Mouse (Mus musculus): ENCODE results near the gene Bloc1s3. TPM values are rescaled to one million over a fixed set of nuclear protein-coding genes. Genes with fewer than 3 reads are reported as not detected.

The Bloc1s3 gene
- polyA plus RNA-seq, 2 experiments: 1.2 to 6.2 TPM

GRCm38 (mm10) chr7:19541681-19542154, 33.6 kb upstream of the Bloc1s3 start:
- Histone ChIP-seq H3K9ac (ENCODE audit: low read depth, low read length, severe bottlenecking) (no peak overlapping the region), H3K27me3 (ENCODE audit: control insufficient read depth, insufficient read depth, low read length) (no peaks in the 10 kb centered on the region), H3K36me3 (ENCODE audit: control insufficient read depth, insufficient read depth, low read length) (0 out of 2 replicates have a peak, but pooled peaks cover 6% of the 10 kb centered on the region), H3K4me3 (replicated peaks; ENCODE audit: low read length) (no peak overlapping the region), H3K27ac (replicated peaks; ENCODE audit: low read depth, low read length) (no peak overlapping the region), H3K9me3 (ENCODE audit: control insufficient read depth, low read length) (no peaks in the 10 kb centered on the region), H3K4me1 (ENCODE audit: control insufficient read depth, insufficient read depth, low read length) (no peaks in the 10 kb centered on the region), H3K4me2 (replicated peaks; ENCODE audit: low read depth, low read length, severe bottlenecking) (no peak overlapping the region)
- DNase-seq (ENCODE audit: low spot score): no peak
- TF ChIP-seq POLR2A (IDR thresholded peaks at IDR 0.05; ENCODE audit: borderline replicate concordance, extremely low read depth, insufficient read depth, insufficient read length): no peak
- 80% methylated on average over 7 of the region's 7 CpGs for WGBS
- no peak for ATAC-seq (ENCODE audit: low FRiP score, low read depth)

- Histone ChIP-seq H3K27me3 (ENCODE audit: control insufficient read depth, insufficient read depth, low read length) (no peaks in the 10 kb centered on the region), H3K4me1 (ENCODE audit: control insufficient read depth, insufficient read depth, low read length) (no peaks in the 10 kb centered on the region), H3K9ac (ENCODE audit: low read depth, low read length, severe bottlenecking) (no peak overlapping the region), H3K4me2 (replicated peaks; ENCODE audit: low read depth, low read length, severe bottlenecking) (no peak overlapping the region), H3K27ac (replicated peaks; ENCODE audit: low read depth, low read length) (no peak overlapping the region), H3K4me3 (replicated peaks; ENCODE audit: low read length) (no peak overlapping the region), H3K9me3 (ENCODE audit: control insufficient read depth, low read length) (no peaks in the 10 kb centered on the region), H3K36me3 (ENCODE audit: control insufficient read depth, insufficient read depth, low read length) (0 out of 2 replicates have a peak, but pooled peaks cover 6% of the 10 kb centered on the region)
- no peak for TF ChIP-seq POLR2A (IDR thresholded peaks at IDR 0.05; ENCODE audit: borderline replicate concordance, extremely low read depth, insufficient read depth, insufficient read length)
- DNase-seq (ENCODE audit: low spot score) (no peak), ATAC-seq (ENCODE audit: low FRiP score, low read depth) (no peak)
- WGBS: 86% methylated on average over 2 of the region's 2 CpGs
These were observed 32.8 kb upstream of the Bloc1s3 start for GRCm38 (mm10) chr7:19540771-19541566.

- Histone ChIP-seq H3K4me2 (replicated peaks; ENCODE audit: low read depth, low read length, severe bottlenecking) (no peak overlapping the region), H3K4me1 (ENCODE audit: control insufficient read depth, insufficient read depth, low read length) (no peaks in the 10 kb centered on the region), H3K4me3 (replicated peaks; ENCODE audit: low read length) (no peak overlapping the region), H3K36me3 (ENCODE audit: control insufficient read depth, insufficient read depth, low read length) (peaks cover 59% of the 10 kb centered on the region), H3K27ac (replicated peaks; ENCODE audit: low read depth, low read length) (no peak overlapping the region), H3K9ac (ENCODE audit: low read depth, low read length, severe bottlenecking) (no peak overlapping the region), H3K27me3 (ENCODE audit: control insufficient read depth, insufficient read depth, low read length) (no peaks in the 10 kb centered on the region), H3K9me3 (ENCODE audit: control insufficient read depth, low read length) (no peaks in the 10 kb centered on the region)
- DNase-seq (ENCODE audit: low spot score) (no peak), ATAC-seq (ENCODE audit: low FRiP score, low read depth) (no peak)
- TF ChIP-seq POLR2A (IDR thresholded peaks at IDR 0.05; ENCODE audit: borderline replicate concordance, extremely low read depth, insufficient read depth, insufficient read length): no peak
- WGBS: 93% methylated on average over 10 of the region's 10 CpGs
These were observed 26.5 kb upstream of the Bloc1s3 start for GRCm38 (mm10) chr7:19534676-19535075.

- WGBS: 90% methylated on average over 14 of the region's 14 CpGs
- Histone ChIP-seq H3K4me1 (ENCODE audit: control insufficient read depth, insufficient read depth, low read length) (no peaks in the 10 kb centered on the region), H3K9me3 (ENCODE audit: control insufficient read depth, low read length) (no peaks in the 10 kb centered on the region), H3K9ac (ENCODE audit: low read depth, low read length, severe bottlenecking) (0 out of 2 replicates have a peak overlapping the region, but pooled peaks have one; percentile 2), H3K27ac (replicated peaks; ENCODE audit: low read depth, low read length) (no peak overlapping the region), H3K4me2 (replicated peaks; ENCODE audit: low read depth, low read length, severe bottlenecking) (no peak overlapping the region), H3K36me3 (ENCODE audit: control insufficient read depth, insufficient read depth, low read length) (peaks cover 66% of the 10 kb centered on the region), H3K27me3 (ENCODE audit: control insufficient read depth, insufficient read depth, low read length) (no peaks in the 10 kb centered on the region), H3K4me3 (replicated peaks; ENCODE audit: low read length) (no peak overlapping the region)
- no peak for DNase-seq (ENCODE audit: low spot score)
- no peak for ATAC-seq (ENCODE audit: low FRiP score, low read depth)
- no peak for TF ChIP-seq POLR2A (IDR thresholded peaks at IDR 0.05; ENCODE audit: borderline replicate concordance, extremely low read depth, insufficient read depth, insufficient read length)
These were observed 24.1 kb upstream of the Bloc1s3 start for GRCm38 (mm10) chr7:19532240-19532639.

GRCm38 (mm10) chr7:19531077-19531476, 22.9 kb upstream of the Bloc1s3 start:
- DNase-seq (ENCODE audit: low spot score): no peak
- WGBS: 65% methylated on average over 10 of the region's 10 CpGs
- no peaks in the 10 kb centered on the region for H3K27me3 ChIP-seq (ENCODE audit: control insufficient read depth, insufficient read depth, low read length)
- H3K27ac ChIP-seq (replicated peaks; ENCODE audit: low read depth, low read length): no peak overlapping the region
- no peak overlapping the region for H3K4me2 ChIP-seq (replicated peaks; ENCODE audit: low read depth, low read length, severe bottlenecking)
- no peaks in the 10 kb centered on the region for H3K9me3 ChIP-seq (ENCODE audit: control insufficient read depth, low read length)
- H3K9ac ChIP-seq (ENCODE audit: low read depth, low read length, severe bottlenecking): no peak overlapping the region
- no peak for ATAC-seq (ENCODE audit: low FRiP score, low read depth)
- TF ChIP-seq POLR2A (IDR thresholded peaks at IDR 0.05; ENCODE audit: borderline replicate concordance, extremely low read depth, insufficient read depth, insufficient read length): no peak
- H3K4me3 ChIP-seq (replicated peaks; ENCODE audit: low read length): no peak overlapping the region
- H3K36me3 ChIP-seq (ENCODE audit: control insufficient read depth, insufficient read depth, low read length): peaks cover 66% of the 10 kb centered on the region
- H3K4me1 ChIP-seq (ENCODE audit: control insufficient read depth, insufficient read depth, low read length): no peaks in the 10 kb centered on the region
